Mouse (Mus musculus) hindbrain, embryonic 11.5 days (tissue): Measurements from ENCODE around the gene Pcyox1. TPM values are rescaled to one million over a fixed set of nuclear protein-coding genes. Genes with fewer than 3 reads are reported as not detected.

ENCODE experiments used
- ATAC-seq: fragments of 200-750 bp; cut with Nextera tagmentation; 2 replicates; pipeline ENCODE4 v1.8.0; 2017; ENCODE audit warnings: mild to moderate bottlenecking, moderate TSS enrichment, moderate library complexity; ENCODE audit not compliant: low FRiP score
- DNase-seq: peaks from one replicate; pipeline ENCODE4 v3.0.0-alpha.2; 2015; ENCODE audit warnings: low spot score
- H3K27ac ChIP-seq: fragments of 300-500 bp; sonication (generic); 2 replicates; pipeline ENCODE4 v1.5.1; 2014; ENCODE audit warnings: mild to moderate bottlenecking, low read depth, low read length
- H3K27me3 ChIP-seq: fragments of 300-500 bp; sonication (generic); 2 replicates; pipeline ENCODE4 v1.6.1; 2014; ENCODE audit warnings: mild to moderate bottlenecking, low read length, moderate library complexity, mixed read lengths; ENCODE audit not compliant: control insufficient read depth, insufficient read depth
- H3K36me3 ChIP-seq: fragments of 300-500 bp; sonication (generic); 2 replicates; pipeline ENCODE4 v1.6.1; 2014; ENCODE audit warnings: mild to moderate bottlenecking, low read length, moderate library complexity, mixed read lengths; ENCODE audit not compliant: control insufficient read depth, insufficient read depth
- H3K4me1 ChIP-seq: fragments of 300-500 bp; sonication (generic); replicated peaks from 2 replicates; pipeline ENCODE4 v1.6.1; 2014; ENCODE audit warnings: low read length, mixed read lengths; ENCODE audit not compliant: control insufficient read depth, insufficient read depth
- H3K4me2 ChIP-seq: fragments of 300-500 bp; sonication (generic); replicated peaks from 2 replicates; pipeline ENCODE4 v1.6.1; 2014; ENCODE audit warnings: mild to moderate bottlenecking, low read depth, low read length
- H3K4me3 ChIP-seq: fragments of 300-500 bp; sonication (generic); 2 replicates; pipeline ENCODE4 v1.5.1; 2014; ENCODE audit warnings: low read depth, low read length
- H3K9ac ChIP-seq: fragments of 300-500 bp; sonication (generic); 2 replicates; pipeline ENCODE4 v1.6.1; 2014; ENCODE audit warnings: low read depth, low read length
- H3K9me3 ChIP-seq: fragments of 300-500 bp; sonication (generic); 2 replicates; pipeline ENCODE4 v1.6.1; 2016; ENCODE audit warnings: low read length; ENCODE audit not compliant: control insufficient read depth
- WGBS: fragments of 180-500 bp; shearing (Covaris S2); extraction: QIAGEN DNeasy Blood & Tissue Kit; methylation state at CpG from one replicate; pipeline ENCODE4 v1.1.7; 2014; 5-methylcytosine and 5-hydroxymethylcytosine counted together
- polyA plus RNA-seq: library from polyadenylated mRNA; unstranded; fragments of >200 nt; fragmentation: Nextera tagmentation; extraction: Ambion mirVana; gene quantifications from 2 replicates; pipeline ENCODE4 v1.2.1, GENCODE M21; 2014

Pcyox1 gene
- polyA plus RNA-seq, result 107 and 109 TPM in 2 replicates

- peak; percentile 96 for ATAC-seq
- peak; percentile 94 for DNase-seq
- Histone ChIP-seq H3K4me2 (peak within 1 kb of the TSS; percentile 72), H3K9me3 (no peaks in the 10 kb centered on the region), H3K27me3 (no peaks in the 10 kb centered on the region), H3K4me3 (peak within 1 kb of the TSS; percentile 85), H3K9ac (peak within 1 kb of the TSS; percentile 92), H3K27ac (peak within 1 kb of the TSS; percentile 83), H3K4me1 (peaks cover 8% of the 10 kb centered on the region; the same call in 1 of the 2 replicates), H3K36me3 (peaks cover 5% of the 10 kb centered on the region)
- WGBS, result under 1% methylated on average over 48 of the region's 51 CpGs
Measured at GRCm38 (mm10) chr6:86396581-86397256, at the start of gene Pcyox1. Pcyox1 (minus strand) TSS chr6:86397154.

GRCm38 (mm10) chr6:86445551-86445950 lies 48.6 kb upstream of the Pcyox1 start:
- H3K4me3 ChIP-seq, result no peak overlapping the region
- DNase-seq, result no peak
- no peak overlapping the region for H3K4me2 ChIP-seq
- whole genome bisulfite sequencing, result 96% methylated on average over 18 of the region's 18 CpGs
- no peaks in the 10 kb centered on the region for H3K4me1 ChIP-seq
- 0 out of 2 replicates have a peak overlapping the region, but pooled peaks have one; percentile 15 for H3K9ac ChIP-seq
- H3K36me3 ChIP-seq, result peaks cover 12% of the 10 kb centered on the region
- ATAC-seq, result no peak
- H3K27ac ChIP-seq, result no peak overlapping the region
- no peaks in the 10 kb centered on the region for H3K9me3 ChIP-seq
- no peaks in the 10 kb centered on the region for H3K27me3 ChIP-seq

- Histone ChIP-seq H3K4me2 (no peak overlapping the region), H3K27ac (no peak overlapping the region), H3K9me3 (no peaks in the 10 kb centered on the region), H3K27me3 (no peaks in the 10 kb centered on the region), H3K4me1 (no peaks in the 10 kb centered on the region; the same call in 1 of the 2 replicates), H3K9ac (no peak overlapping the region), H3K36me3 (peaks cover 8% of the 10 kb centered on the region; the same call in 1 of the 2 replicates), H3K4me3 (no peak overlapping the region)
- DNase-seq (no peak), ATAC-seq (no peak)
- WGBS, result 97% methylated on average over 10 of the region's 10 CpGs
Measured at GRCm38 (mm10) chr6:86441571-86441970, 44.6 kb upstream of the Pcyox1 start.

GRCm38 (mm10) chr6:86439531-86439930 lies 42.6 kb upstream of the Pcyox1 start:
- 98% methylated on average over 1 of the region's 1 CpGs for WGBS
- Histone ChIP-seq H3K4me2 (peak overlapping the region; percentile 59), H3K27me3 (no peaks in the 10 kb centered on the region), H3K4me1 (no peaks in the 10 kb centered on the region; the same call in 1 of the 2 replicates), H3K9me3 (no peaks in the 10 kb centered on the region), H3K27ac (no peak overlapping the region), H3K36me3 (peaks cover 8% of the 10 kb centered on the region; the same call in 1 of the 2 replicates), H3K4me3 (peak overlapping the region; percentile 56), H3K9ac (peak overlapping the region; percentile 36; the same call in 1 of the 2 replicates)
- no peak for ATAC-seq
- DNase-seq, result no peak

- H3K36me3 ChIP-seq, result peaks cover 5% of the 10 kb centered on the region; the same call in 1 of the 2 replicates
Measured at GRCm38 (mm10) chr6:86439119-86439496, 42.2 kb upstream of the Pcyox1 start.

GRCm38 (mm10) chr6:86438272-86439118 lies 41.5 kb upstream of the Pcyox1 start, which contains the start of gene C87436:
C87436 (plus strand) TSS chr6:86438374.
- Histone ChIP-seq H3K27me3 (no peaks in the 10 kb centered on the region), H3K9ac (peak within 1 kb of the TSS; percentile 48), H3K4me1 (no peaks in the 10 kb centered on the region; the same call in 1 of the 2 replicates), H3K4me2 (peak within 1 kb of the TSS; percentile 59), H3K27ac (peak within 1 kb of the TSS; percentile 84), H3K4me3 (peak within 1 kb of the TSS; percentile 56), H3K9me3 (no peaks in the 10 kb centered on the region), H3K36me3 (no peaks in the 10 kb centered on the region; the same call in 1 of the 2 replicates)
- DNase-seq (peak; percentile 93), ATAC-seq (peak; percentile 96)
- under 1% methylated on average over 59 of the region's 59 CpGs for WGBS

More at GRCm38 (mm10) chr6:86439119-86439496, 42.2 kb upstream of the Pcyox1 start:
- H3K4me2 ChIP-seq, result peak overlapping the region; percentile 59
- no peak for DNase-seq
- 4% methylated on average over 13 of the region's 13 CpGs for WGBS
- ATAC-seq, result no peak
- peak overlapping the region; percentile 48 for H3K9ac ChIP-seq
- H3K4me1 ChIP-seq, result no peaks in the 10 kb centered on the region; the same call in 1 of the 2 replicates
- H3K27me3 ChIP-seq, result no peaks in the 10 kb centered on the region
- H3K9me3 ChIP-seq, result no peaks in the 10 kb centered on the region
- peak overlapping the region; percentile 56 for H3K4me3 ChIP-seq
- H3K27ac ChIP-seq, result peak overlapping the region; percentile 75

GRCm38 (mm10) chr6:86437711-86438110 lies 40.8 kb upstream of the Pcyox1 start:
- Histone ChIP-seq H3K9ac (peak overlapping the region; percentile 48), H3K36me3 (no peaks in the 10 kb centered on the region), H3K27me3 (no peaks in the 10 kb centered on the region), H3K27ac (peak overlapping the region; percentile 84; the same call in 1 of the 2 replicates), H3K4me2 (peak overlapping the region; percentile 51), H3K9me3 (no peaks in the 10 kb centered on the region), H3K4me3 (peak overlapping the region; percentile 56), H3K4me1 (no peaks in the 10 kb centered on the region; the same call in 1 of the 2 replicates)
- DNase-seq (peak; percentile 62), ATAC-seq (peak; percentile 60)
- 3% methylated on average over 14 of the region's 14 CpGs for WGBS

- ATAC-seq (no peak), DNase-seq (no peak)
- no peaks in the 10 kb centered on the region for H3K4me1 ChIP-seq
- no peak overlapping the region for H3K4me3 ChIP-seq
- WGBS, result 95% methylated on average over 1 of the region's 1 CpGs
- H3K9me3 ChIP-seq, result no peaks in the 10 kb centered on the region
- H3K36me3 ChIP-seq, result no peaks in the 10 kb centered on the region
- H3K4me2 ChIP-seq, result no peak overlapping the region
- H3K9ac ChIP-seq, result no peak overlapping the region
- H3K27me3 ChIP-seq, result no peaks in the 10 kb centered on the region
- no peak overlapping the region for H3K27ac ChIP-seq
Measured at GRCm38 (mm10) chr6:86433696-86434095, 36.7 kb upstream of the Pcyox1 start.
